Mouse (Mus musculus) spleen, adult 2 months (tissue): ENCODE measurements around the gene Lgmn.
A peak's percentile ranks its signal among the peaks of the same experiment; 100 is the strongest.

Experiments
- CTCF ChIP-seq: fragments of 200-500 bp; IDR thresholded peaks from 2 replicates; pipeline ENCODE4 v1.5.1; 2011; ENCODE audit warnings: mild to moderate bottlenecking, inconsistent platforms; ENCODE audit not compliant: insufficient read depth, insufficient read length, insufficient replicate concordance; ENCODE audit errors: extremely low read depth
- POLR2A ChIP-seq: fragments of 200-500 bp; IDR thresholded peaks from 2 replicates; pipeline ENCODE4 v1.6.1; 2011; ENCODE audit warnings: low read depth, low read length, inconsistent platforms

DNA sequence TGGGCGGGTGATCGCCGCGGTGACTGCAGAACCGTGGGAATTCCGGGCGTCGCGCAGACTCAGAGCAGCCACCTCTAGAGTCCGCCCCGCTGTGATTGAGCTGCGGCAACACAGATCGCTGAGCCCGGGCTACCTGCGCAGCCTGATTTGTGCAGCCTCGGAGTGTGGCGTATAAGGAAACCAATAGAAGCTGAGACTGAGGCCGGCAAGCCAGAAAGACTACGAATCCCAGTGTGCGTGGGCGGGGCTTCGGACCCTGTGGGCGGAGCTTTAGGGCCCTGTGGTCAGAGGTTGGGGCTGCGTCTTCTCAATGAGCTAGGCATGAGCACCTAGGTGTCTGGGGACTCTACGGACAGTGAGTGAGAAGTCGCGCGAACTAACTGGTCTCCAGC is at the start of gene Lgmn:
- TF ChIP-seq POLR2A, result peak; percentile 16
- TF ChIP-seq CTCF, result no peak
